Mouse (Mus musculus): ENCODE measurements at regions not wholly inside any gene's neighbourhood (a gene's known extent, or its start where the extent isn't known, plus 50 kb on each side); places are given as distances from the start of the nearest gene placed in this dataset.

GRCm38 (mm10) chr11:56716953-56717352 lies 294.2 kb upstream of the Gria1 start:
- H3K36me3 ChIP-seq (ENCODE audit: control insufficient read depth, insufficient read depth) = no peaks in the 10 kb centered on the region
- TF ChIP-seq E2F4 (IDR thresholded peaks at IDR 0.05; ENCODE audit: insufficient read depth) = no peak
- no peak for TF ChIP-seq TCF3 (IDR thresholded peaks at IDR 0.05; ENCODE audit: insufficient read length, low read depth)
- TF ChIP-seq REST (IDR thresholded peaks at IDR 0.05; ENCODE audit: insufficient read depth, insufficient read length) = no peak
- TF ChIP-seq TCF12 (IDR thresholded peaks at IDR 0.05; ENCODE audit: insufficient read depth, poor library complexity, severe bottlenecking) = no peak
- no peak for TF ChIP-seq MYOD1 (IDR thresholded peaks at IDR 0.05; ENCODE audit: control insufficient read depth in 1 of 3, insufficient read length in 2 of 3, low read depth in 2 of 3)
- TF ChIP-seq MAX (IDR thresholded peaks at IDR 0.05; ENCODE audit: low read depth) = no peak
- no peak for TF ChIP-seq CEBPB (IDR thresholded peaks at IDR 0.05; ENCODE audit: insufficient read depth, poor library complexity, severe bottlenecking)
- no peak for TF ChIP-seq MYOG (IDR thresholded peaks at IDR 0.05; ENCODE audit: control insufficient read depth in 1 of 3, insufficient read depth in 1 of 3, insufficient read length in 2 of 3, low read depth in 2 of 3)
- no peak for TF ChIP-seq POLR2A (IDR thresholded peaks at IDR 0.05; ENCODE audit: insufficient read length, low read depth)
- no peak for TF ChIP-seq USF1 (IDR thresholded peaks at IDR 0.05; ENCODE audit: low read depth)
- TF ChIP-seq SRF (IDR thresholded peaks at IDR 0.05; ENCODE audit: control insufficient read depth, insufficient read length, low read depth) = no peak
- TF ChIP-seq POLR2AphosphoS2 (IDR thresholded peaks at IDR 0.05; ENCODE audit: insufficient read length, low read depth) = no peak
- no peaks in the 10 kb centered on the region for H3K79me2 ChIP-seq (ENCODE audit: control insufficient read depth, insufficient read depth)
- H3K4me3 ChIP-seq = no peak overlapping the region
- H3K27me3 ChIP-seq (ENCODE audit: control insufficient read depth, insufficient read depth, insufficient read length) = no peaks in the 10 kb centered on the region
- H3K4me2 ChIP-seq (ENCODE audit: low read depth) = no peak overlapping the region
- no peak overlapping the region for H3ac ChIP-seq (ENCODE audit: control insufficient read depth, insufficient read length)

GRCm38 (mm10) chr11:56725141-56725540 lies 286.0 kb upstream of the Gria1 start:
- H3K36me3 ChIP-seq (ENCODE audit: control insufficient read depth, insufficient read depth) = no peaks in the 10 kb centered on the region
- H3ac ChIP-seq (ENCODE audit: control insufficient read depth, insufficient read length) = no peak overlapping the region
- no peak for TF ChIP-seq POLR2A (IDR thresholded peaks at IDR 0.05; ENCODE audit: insufficient read length, low read depth)
- no peak for TF ChIP-seq SRF (IDR thresholded peaks at IDR 0.05; ENCODE audit: control insufficient read depth, insufficient read length, low read depth)
- no peak for TF ChIP-seq REST (IDR thresholded peaks at IDR 0.05; ENCODE audit: insufficient read depth, insufficient read length)
- TF ChIP-seq MYOD1 (IDR thresholded peaks at IDR 0.05; ENCODE audit: control insufficient read depth in 1 of 3, insufficient read length in 2 of 3, low read depth in 2 of 3) = no peak
- TF ChIP-seq POLR2AphosphoS2 (IDR thresholded peaks at IDR 0.05; ENCODE audit: insufficient read length, low read depth) = no peak
- TF ChIP-seq E2F4 (IDR thresholded peaks at IDR 0.05; ENCODE audit: insufficient read depth) = no peak
- TF ChIP-seq TCF12 (IDR thresholded peaks at IDR 0.05; ENCODE audit: insufficient read depth, poor library complexity, severe bottlenecking) = no peak
- TF ChIP-seq MYOG (IDR thresholded peaks at IDR 0.05; ENCODE audit: control insufficient read depth in 1 of 3, insufficient read depth in 1 of 3, insufficient read length in 2 of 3, low read depth in 2 of 3) = no peak
- TF ChIP-seq USF1 (IDR thresholded peaks at IDR 0.05; ENCODE audit: low read depth) = no peak
- TF ChIP-seq CEBPB (IDR thresholded peaks at IDR 0.05; ENCODE audit: insufficient read depth, poor library complexity, severe bottlenecking) = no peak
- TF ChIP-seq TCF3 (IDR thresholded peaks at IDR 0.05; ENCODE audit: insufficient read length, low read depth) = no peak
- TF ChIP-seq MAX (IDR thresholded peaks at IDR 0.05; ENCODE audit: low read depth) = no peak
- no peaks in the 10 kb centered on the region for H3K27me3 ChIP-seq (ENCODE audit: control insufficient read depth, insufficient read depth, insufficient read length)
- H3K4me3 ChIP-seq = no peak overlapping the region
- no peak overlapping the region for H3K4me2 ChIP-seq (ENCODE audit: low read depth)
- H3K79me2 ChIP-seq (ENCODE audit: control insufficient read depth, insufficient read depth) = no peaks in the 10 kb centered on the region

GRCm38 (mm10) chr11:56726161-56726560 lies 285.0 kb upstream of the Gria1 start:
- Histone ChIP-seq H3K4me2 (ENCODE audit: low read depth) (no peak overlapping the region), H3K27me3 (ENCODE audit: control insufficient read depth, insufficient read depth, insufficient read length) (no peaks in the 10 kb centered on the region), H3K36me3 (ENCODE audit: control insufficient read depth, insufficient read depth) (no peaks in the 10 kb centered on the region), H3ac (ENCODE audit: control insufficient read depth, insufficient read length) (no peak overlapping the region), H3K4me3 (no peak overlapping the region), H3K79me2 (ENCODE audit: control insufficient read depth, insufficient read depth) (no peaks in the 10 kb centered on the region)
- TF ChIP-seq POLR2A (IDR thresholded peaks at IDR 0.05; ENCODE audit: insufficient read length, low read depth) (no peak), REST (IDR thresholded peaks at IDR 0.05; ENCODE audit: insufficient read depth, insufficient read length) (no peak), POLR2AphosphoS2 (IDR thresholded peaks at IDR 0.05; ENCODE audit: insufficient read length, low read depth) (no peak), MYOD1 (IDR thresholded peaks at IDR 0.05; ENCODE audit: control insufficient read depth in 1 of 3, insufficient read length in 2 of 3, low read depth in 2 of 3) (no peak), USF1 (IDR thresholded peaks at IDR 0.05; ENCODE audit: low read depth) (no peak), MYOG (IDR thresholded peaks at IDR 0.05; ENCODE audit: control insufficient read depth in 1 of 3, insufficient read depth in 1 of 3, insufficient read length in 2 of 3, low read depth in 2 of 3) (no peak), CEBPB (IDR thresholded peaks at IDR 0.05; ENCODE audit: insufficient read depth, poor library complexity, severe bottlenecking) (no peak), TCF12 (IDR thresholded peaks at IDR 0.05; ENCODE audit: insufficient read depth, poor library complexity, severe bottlenecking) (no peak), TCF3 (IDR thresholded peaks at IDR 0.05; ENCODE audit: insufficient read length, low read depth) (no peak), MAX (IDR thresholded peaks at IDR 0.05; ENCODE audit: low read depth) (no peak), SRF (IDR thresholded peaks at IDR 0.05; ENCODE audit: control insufficient read depth, insufficient read length, low read depth) (no peak), E2F4 (IDR thresholded peaks at IDR 0.05; ENCODE audit: insufficient read depth) (no peak)

GRCm38 (mm10) chr11:56727556-56727955 lies 283.6 kb upstream of the Gria1 start:
- H3K79me2 ChIP-seq (ENCODE audit: control insufficient read depth, insufficient read depth) = no peaks in the 10 kb centered on the region
- H3ac ChIP-seq (ENCODE audit: control insufficient read depth, insufficient read length) = no peak overlapping the region
- TF ChIP-seq MYOD1 (IDR thresholded peaks at IDR 0.05; ENCODE audit: control insufficient read depth in 1 of 3, insufficient read length in 2 of 3, low read depth in 2 of 3) (no peak), USF1 (IDR thresholded peaks at IDR 0.05; ENCODE audit: low read depth) (no peak), CEBPB (IDR thresholded peaks at IDR 0.05; ENCODE audit: insufficient read depth, poor library complexity, severe bottlenecking) (no peak), POLR2AphosphoS2 (IDR thresholded peaks at IDR 0.05; ENCODE audit: insufficient read length, low read depth) (no peak), MYOG (IDR thresholded peaks at IDR 0.05; ENCODE audit: control insufficient read depth in 1 of 3, insufficient read depth in 1 of 3, insufficient read length in 2 of 3, low read depth in 2 of 3) (no peak), SRF (IDR thresholded peaks at IDR 0.05; ENCODE audit: control insufficient read depth, insufficient read length, low read depth) (no peak), POLR2A (IDR thresholded peaks at IDR 0.05; ENCODE audit: insufficient read length, low read depth) (no peak), TCF12 (IDR thresholded peaks at IDR 0.05; ENCODE audit: insufficient read depth, poor library complexity, severe bottlenecking) (no peak), TCF3 (IDR thresholded peaks at IDR 0.05; ENCODE audit: insufficient read length, low read depth) (no peak), MAX (IDR thresholded peaks at IDR 0.05; ENCODE audit: low read depth) (no peak), E2F4 (IDR thresholded peaks at IDR 0.05; ENCODE audit: insufficient read depth) (no peak), REST (IDR thresholded peaks at IDR 0.05; ENCODE audit: insufficient read depth, insufficient read length) (no peak)
- no peak overlapping the region for H3K4me2 ChIP-seq (ENCODE audit: low read depth)
- no peak overlapping the region for H3K4me3 ChIP-seq
- no peaks in the 10 kb centered on the region for H3K36me3 ChIP-seq (ENCODE audit: control insufficient read depth, insufficient read depth)
- no peaks in the 10 kb centered on the region for H3K27me3 ChIP-seq (ENCODE audit: control insufficient read depth, insufficient read depth, insufficient read length)
